Mouse (Mus musculus) CH12.LX (cell line): ENCODE measurements at regions not wholly inside any gene's neighbourhood (a gene's known extent, or its start where the extent isn't known, plus 50 kb on each side); places are given as distances from the start of the nearest gene placed in this dataset.

Experiments used
- CTCF ChIP-seq, 2 experiments: IDR thresholded peaks in 1 of 2; conservative IDR thresholded peaks in 1 of 2; 2 replicates each; pipeline ENCODE4 v1.5.1; 2011 to 2012; ENCODE audit warnings: low read depth in 2 of 2, low read length in 2 of 2, improper control_type of control experiment in 1 of 2, inconsistent platforms in 1 of 2, mild to moderate bottlenecking in 1 of 2, moderate library complexity in 1 of 2
- EP300 ChIP-seq: IDR thresholded peaks from 2 replicates; pipeline ENCODE4 v1.6.1; 2011; ENCODE audit warnings: low read length, improper control_type of control experiment
- MAFK ChIP-seq: IDR thresholded peaks from 2 replicates; pipeline ENCODE4 v1.6.1; 2011; ENCODE audit warnings: low read length, improper control_type of control experiment; ENCODE audit not compliant: insufficient replicate concordance
- MYC ChIP-seq: IDR thresholded peaks from 2 replicates; pipeline ENCODE4 v1.6.1; 2011; ENCODE audit warnings: low read depth, mild to moderate bottlenecking, improper control_type of control experiment, low read length
- NELFE ChIP-seq: IDR thresholded peaks from 2 replicates; pipeline ENCODE4 v1.6.1; 2011; ENCODE audit warnings: low read depth, low read length, improper control_type of control experiment
- POLR2A ChIP-seq: IDR thresholded peaks from 2 replicates; pipeline ENCODE4 v1.6.1; 2011; ENCODE audit warnings: low read depth, mild to moderate bottlenecking, improper control_type of control experiment, low read length
- ZMIZ1 ChIP-seq: IDR thresholded peaks from 2 replicates; pipeline ENCODE4 v1.6.1; 2012; ENCODE audit warnings: low read depth, mild to moderate bottlenecking, inconsistent platforms, low read length, improper control_type of control experiment

DNA sequence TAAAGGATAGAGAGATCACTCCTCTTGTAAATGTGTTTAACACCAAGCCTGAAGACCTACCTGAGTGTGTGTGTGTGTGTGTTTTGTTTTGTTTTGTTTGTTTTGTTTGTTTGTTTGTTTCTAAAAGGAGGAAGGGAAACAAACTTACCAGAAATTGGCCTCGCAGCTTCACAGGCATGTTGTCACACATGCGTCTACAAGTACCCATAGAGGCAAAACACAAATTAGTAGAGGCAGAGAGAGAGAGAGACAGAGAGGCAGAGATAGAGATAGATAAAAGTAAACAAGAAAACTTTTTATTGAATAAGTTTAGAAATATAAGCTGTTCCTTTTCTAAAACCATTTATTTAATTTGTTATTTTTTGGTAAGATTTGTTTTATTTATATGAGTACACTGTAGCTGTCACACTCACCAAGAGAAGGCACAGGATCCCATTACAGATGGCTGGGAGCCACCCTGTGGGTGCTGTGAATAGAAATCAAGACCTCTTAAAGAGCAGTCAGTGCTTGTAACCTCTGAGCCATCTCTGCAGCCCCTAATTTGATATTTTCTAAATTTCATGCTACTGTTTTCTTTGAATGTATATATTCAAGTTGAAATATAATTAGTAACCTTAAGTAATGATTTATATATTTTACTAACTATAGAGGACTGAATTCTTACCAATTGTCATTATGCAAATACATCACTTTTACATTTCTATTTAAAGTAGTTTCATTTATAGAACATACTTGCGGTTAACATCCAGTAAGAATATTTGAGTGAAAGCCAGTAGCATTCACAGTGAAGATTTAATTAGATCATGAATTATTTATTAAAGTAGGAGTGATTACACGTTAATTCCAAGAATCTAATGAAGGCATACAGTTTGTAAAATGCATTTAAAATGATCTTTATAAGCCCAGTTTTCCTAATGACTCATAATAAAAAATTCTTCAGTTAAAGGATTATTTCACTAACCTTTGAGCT is 855.2 kb upstream of the Cdh10 start:
- no peak for TF ChIP-seq MAFK
- TF ChIP-seq NELFE: no peak
- no peak for TF ChIP-seq EP300
- no peak for TF ChIP-seq CTCF (conservative IDR thresholded peaks at IDR 0.05 in 1 of 2, IDR thresholded peaks at IDR 0.05 in 1 of 2; ENCODE audit: low read depth in 2 of 2, low read length in 2 of 2)
- no peak for TF ChIP-seq MYC
- TF ChIP-seq ZMIZ1: no peak
- TF ChIP-seq POLR2A: no peak
